Mouse (Mus musculus) ES-Bruce4 (cell line): ENCODE data around the gene Grrp1. TPM values are rescaled to one million over a fixed set of nuclear protein-coding genes. Genes with fewer than 3 reads are reported as not detected.
"Not testable (repeated sequence)": the region's sequence is repeated elsewhere in the genome, so short reads cannot be mapped to it uniquely, and the experiment has no call there.

Experiments
- H3K27ac ChIP-seq: 2 replicates; pipeline ENCODE4 v1.5.1; 2012; ENCODE audit warnings: low read length, inconsistent platforms; ENCODE audit not compliant: insufficient read depth
- H3K27me3 ChIP-seq: 2 replicates; pipeline ENCODE4 v1.6.1; 2012; ENCODE audit warnings: mild to moderate bottlenecking, low read length, inconsistent platforms; ENCODE audit not compliant: control insufficient read depth, poor library complexity, insufficient read depth, severe bottlenecking
- H3K36me3 ChIP-seq: 2 replicates; pipeline ENCODE4 v1.6.1; 2012; ENCODE audit warnings: inconsistent platforms, mild to moderate bottlenecking, low read length, moderate library complexity; ENCODE audit not compliant: control insufficient read depth, poor library complexity, insufficient read depth, severe bottlenecking
- H3K4me1 ChIP-seq: one replicate; pipeline ENCODE4 v1.8.1; 2011; ENCODE audit warnings: low read length; ENCODE audit not compliant: control insufficient read depth, insufficient read depth
- H3K4me3 ChIP-seq: 2 replicates; pipeline ENCODE4 v1.5.1; 2011; ENCODE audit warnings: low read depth, mild to moderate bottlenecking, low read length
- H3K9ac ChIP-seq: 2 replicates; pipeline ENCODE4 v1.6.1; 2012; ENCODE audit warnings: low read depth, mild to moderate bottlenecking, inconsistent platforms; ENCODE audit not compliant: poor library complexity, severe bottlenecking
- H3K9me3 ChIP-seq: replicated peaks from 2 replicates; pipeline ENCODE4 v1.6.1; 2012; ENCODE audit warnings: mild to moderate bottlenecking, low read length, inconsistent platforms; ENCODE audit not compliant: control insufficient read depth, poor library complexity, insufficient read depth, severe bottlenecking
- CTCF ChIP-seq: IDR thresholded peaks from one replicate; pipeline ENCODE4 v1.8.1; 2011; ENCODE audit warnings: low read depth, low read length
- EP300 ChIP-seq: IDR thresholded peaks from 2 replicates; pipeline ENCODE4 v1.6.1; 2011; ENCODE audit warnings: low read depth, low read length; ENCODE audit not compliant: insufficient read depth
- POLR2A ChIP-seq: IDR thresholded peaks from one replicate; pipeline ENCODE4 v1.8.1; 2011; ENCODE audit warnings: low read length; ENCODE audit not compliant: insufficient read depth
- polyA plus RNA-seq: library from polyadenylated mRNA; stranded (reverse); fragments of >200 nt; gene quantifications from 2 replicates; pipeline ENCODE4 v1.2.4, GENCODE M21; 2011; ENCODE audit warnings: low read depth; ENCODE audit not compliant: missing spikeins, insufficient read depth, insufficient read length

Gene Grrp1
- polyA plus RNA-seq, 1 experiment, result not detected

GRCm38 (mm10) chr4:134272731-134273416, 19.0 kb upstream of the Grrp1 start:
- TF ChIP-seq CTCF (no peak), POLR2A (no peak), EP300 (no peak)
- H3K9me3 ChIP-seq, result no peaks in the 10 kb centered on the region
- no peaks in the 10 kb centered on the region; the same call in 1 of the 2 replicates for H3K36me3 ChIP-seq
- H3K4me1 ChIP-seq, result no peaks in the 10 kb centered on the region
- peak overlapping the region; percentile 43; the same call in 1 of the 2 replicates for H3K9ac ChIP-seq
- no peaks in the 10 kb centered on the region for H3K27me3 ChIP-seq
- no peak overlapping the region for H3K4me3 ChIP-seq
- peak overlapping the region; percentile 76 for H3K27ac ChIP-seq

- TF ChIP-seq CTCF, result no peak
- no peak for TF ChIP-seq POLR2A
- no peak for TF ChIP-seq EP300
Measured at GRCm38 (mm10) chr4:134271979-134272378, 18.1 kb upstream of the Grrp1 start.

GRCm38 (mm10) chr4:134269622-134270021, 15.7 kb upstream of the Grrp1 start:
- H3K4me1 ChIP-seq, H3K4me3 ChIP-seq, H3K9ac ChIP-seq, H3K27ac ChIP-seq, H3K36me3 ChIP-seq, H3K27me3 ChIP-seq, H3K9me3 ChIP-seq: not testable (repeated sequence)

More at GRCm38 (mm10) chr4:134271979-134272378, 18.1 kb upstream of the Grrp1 start:
- no peaks in the 10 kb centered on the region for H3K27me3 ChIP-seq
- H3K4me3 ChIP-seq, result no peak overlapping the region
- no peaks in the 10 kb centered on the region for H3K9me3 ChIP-seq
- no peak overlapping the region for H3K27ac ChIP-seq
- H3K4me1 ChIP-seq, result no peaks in the 10 kb centered on the region
- no peaks in the 10 kb centered on the region; the same call in 1 of the 2 replicates for H3K36me3 ChIP-seq
- no peak overlapping the region for H3K9ac ChIP-seq

GRCm38 (mm10) chr4:134268102-134268655, 14.3 kb upstream of the Grrp1 start:
- Histone ChIP-seq H3K27ac (peak overlapping the region; percentile 69; the same call in 1 of the 2 replicates), H3K4me3 (peak overlapping the region; percentile 69), H3K9ac (peak overlapping the region; percentile 50), H3K27me3 (no peaks in the 10 kb centered on the region), H3K36me3 (no peaks in the 10 kb centered on the region), H3K4me1 (no peaks in the 10 kb centered on the region), H3K9me3 (no peaks in the 10 kb centered on the region)
- TF ChIP-seq POLR2A (peak; percentile 93), CTCF (no peak)

- H3K4me3 ChIP-seq, result no peak overlapping the region
- TF ChIP-seq POLR2A, result no peak
- TF ChIP-seq CTCF, result no peak
- no peak for TF ChIP-seq EP300
- no peaks in the 10 kb centered on the region for H3K27me3 ChIP-seq
- no peaks in the 10 kb centered on the region for H3K36me3 ChIP-seq
- no peaks in the 10 kb centered on the region for H3K4me1 ChIP-seq
- no peak overlapping the region for H3K9ac ChIP-seq
- no peaks in the 10 kb centered on the region for H3K9me3 ChIP-seq
- no peak overlapping the region for H3K27ac ChIP-seq
Measured at GRCm38 (mm10) chr4:134265860-134266585, 12.1 kb upstream of the Grrp1 start.

- no peak for TF ChIP-seq POLR2A
- no peak for TF ChIP-seq EP300
- TF ChIP-seq CTCF, result peak; percentile 94
- H3K4me1 ChIP-seq, result no peaks in the 10 kb centered on the region
- no peaks in the 10 kb centered on the region for H3K36me3 ChIP-seq
- H3K27ac ChIP-seq, result no peak overlapping the region
- H3K9ac ChIP-seq, result no peak overlapping the region
- no peak overlapping the region for H3K4me3 ChIP-seq
- H3K9me3 ChIP-seq, result no peaks in the 10 kb centered on the region
- no peaks in the 10 kb centered on the region for H3K27me3 ChIP-seq
Measured at GRCm38 (mm10) chr4:134263191-134263590, 9.3 kb upstream of the Grrp1 start.
